In genomic region chr7:64326892-64327291, GRCm38 (mm10) we compare ENCODE assay signal across 8 mouse cellular contexts. TPM values are rescaled to one million over a fixed set of nuclear protein-coding genes. Genes with fewer than 3 reads are reported as not detected.
DNase-seq lines count a peak whose midpoint lies in the region; ATAC-seq and TF ChIP-seq lines count a peak whose summit lies in the region.

No protein-coding gene starts in this region.

- peak; percentile 64 for TF ChIP-seq EP300 in ES-Bruce4 (IDR thresholded peaks at IDR 0.05; ENCODE audit: insufficient read depth, low read depth, low read length)

- TF ChIP-seq POLR2A in ES-Bruce4 (IDR thresholded peaks at IDR 0.05; ENCODE audit: insufficient read depth, low read length): no peak

- WGBS in forebrain, embryonic 12.5 days: 41% methylated on average over 1 of the region's 1 CpGs
- WGBS in lung, embryonic 16.5 days: 32% methylated on average over 1 of the region's 1 CpGs

- no peaks in the 10 kb centered on the region for H3K9me3 ChIP-seq in ES-Bruce4 (replicated peaks; ENCODE audit: control insufficient read depth, insufficient read depth, low read length, poor library complexity, severe bottlenecking)
- H3K9me3 ChIP-seq in forebrain, embryonic 12.5 days: no peaks in the 10 kb centered on the region
- H3K9me3 ChIP-seq in lung, embryonic 16.5 days (ENCODE audit: control insufficient read depth, low read length): no peaks in the 10 kb centered on the region

- H3K36me3 ChIP-seq in ES-Bruce4 (ENCODE audit: control insufficient read depth, insufficient read depth, low read length, poor library complexity, severe bottlenecking): no peaks in the 10 kb centered on the region
- peaks cover 6% of the 10 kb centered on the region for H3K36me3 ChIP-seq in forebrain, embryonic 12.5 days (replicated peaks)
- H3K36me3 ChIP-seq in lung, embryonic 16.5 days (ENCODE audit: control insufficient read depth, insufficient read depth, low read length): no peaks in the 10 kb centered on the region; the same call in none of the 2 replicates

- H3K4me1 ChIP-seq in ES-Bruce4 (ENCODE audit: control insufficient read depth, insufficient read depth, low read length): no peaks in the 10 kb centered on the region
- H3K4me1 ChIP-seq in forebrain, embryonic 12.5 days: no peaks in the 10 kb centered on the region
- H3K4me1 ChIP-seq in lung, embryonic 16.5 days (replicated peaks; ENCODE audit: control insufficient read depth, insufficient read depth, low read length): no peaks in the 10 kb centered on the region

- DNase-seq in c-Kit-negative CD71-positive TER-119-positive erythroid progenitor cells, embryonic 14.5 days (ENCODE audit: low read depth, low spot score): peak; percentile 42
- peak; percentile 79 to 93 for DNase-seq in layer of hippocampus, adult 2 months (ENCODE audit: low spot score in 2 of 2)
- DNase-seq in ovary, adult 18-20 months (ENCODE audit: low spot score): peak; percentile 15
- DNase-seq in thymus, adult 18-20 months: peak; percentile 55 to 61

- H3K9ac ChIP-seq in ES-Bruce4 (ENCODE audit: low read depth, poor library complexity, severe bottlenecking): no peak overlapping the region
- H3K9ac ChIP-seq in forebrain, embryonic 12.5 days: no peak overlapping the region
- no peak overlapping the region for H3K9ac ChIP-seq in lung, embryonic 16.5 days (ENCODE audit: low read length)

- peak; percentile 69 for TF ChIP-seq CTCF in ES-Bruce4 (IDR thresholded peaks at IDR 0.05; ENCODE audit: low read depth, low read length)
- TF ChIP-seq CTCF in layer of hippocampus, adult 2 months (conservative IDR thresholded peaks at IDR 0.05): peak; percentile 93

- ATAC-seq in forebrain, embryonic 12.5 days (ENCODE audit: low FRiP score): peak; percentile 63
- ATAC-seq in hematopoietic stem cell, adult 5-6 weeks (replicated peaks in 1 of 2; ENCODE audit: insufficient read depth in 1 of 2, low FRiP score in 2 of 2, low TSS enrichment in 1 of 2, low read depth in 1 of 2, poor library complexity in 2 of 2, severe bottlenecking in 2 of 2): peak; percentile 97 to 98
- ATAC-seq in lung, embryonic 16.5 days (ENCODE audit: low read depth): peak; percentile 56

- no peak overlapping the region for H3K4me3 ChIP-seq in ES-Bruce4 (ENCODE audit: low read depth, low read length)
- H3K4me3 ChIP-seq in forebrain, embryonic 12.5 days (replicated peaks): no peak overlapping the region
- H3K4me3 ChIP-seq in layer of hippocampus, adult 2 months: no peak overlapping the region
- no peak overlapping the region for H3K4me3 ChIP-seq in lung, embryonic 16.5 days (ENCODE audit: low read length)

- no peak overlapping the region for H3K4me2 ChIP-seq in forebrain, embryonic 12.5 days
- no peak overlapping the region for H3K4me2 ChIP-seq in lung, embryonic 16.5 days (ENCODE audit: low read depth, low read length)

- no peaks in the 10 kb centered on the region for H3K27me3 ChIP-seq in ES-Bruce4 (ENCODE audit: control insufficient read depth, insufficient read depth, low read length, poor library complexity, severe bottlenecking)
- no peaks in the 10 kb centered on the region for H3K27me3 ChIP-seq in forebrain, embryonic 12.5 days
- no peaks in the 10 kb centered on the region for H3K27me3 ChIP-seq in lung, embryonic 16.5 days (ENCODE audit: control insufficient read depth, insufficient read depth, low read depth, low read length)

- H3K27ac ChIP-seq in ES-Bruce4 (ENCODE audit: insufficient read depth, low read length): no peak overlapping the region
- H3K27ac ChIP-seq in forebrain, embryonic 12.5 days: no peak overlapping the region
- H3K27ac ChIP-seq in layer of hippocampus, adult 2 months: no peak overlapping the region
- no peak overlapping the region for H3K27ac ChIP-seq in lung, embryonic 16.5 days (ENCODE audit: low read length)

RNA-seq across cellular contexts. Expression of gene Mtmr10, which starts 39.4 kb away (rescaled TPM):
- 15.2 and 15.5 TPM in 2 replicates for polyA plus RNA-seq in ES-Bruce4 (2011; ENCODE audit: insufficient read depth, insufficient read length, low read depth, missing spikeins)
- polyA plus RNA-seq in forebrain, embryonic 12.5 days (2016; fragmentation: Nextera tagmentation; extraction: Ambion mirVana): 12.3 and 12.4 TPM in 2 replicates
- 3.4 and 4.3 TPM in 2 replicates for total RNA-seq in hematopoietic stem cell, adult 5-6 weeks (2017)
- 10 to 100 TPM; 14.9 to 18.7 TPM for total RNA-seq in layer of hippocampus, adult 2 months (2021)
- 11.2 and 11.9 TPM in 2 replicates for polyA plus RNA-seq in lung, embryonic 16.5 days (2015; fragmentation: Nextera tagmentation; extraction: Ambion mirVana)

RNA-seq across cellular contexts. Expression of gene Fan1, which starts 47.0 kb away (rescaled TPM):
- polyA plus RNA-seq in ES-Bruce4 (2011; ENCODE audit: insufficient read depth, insufficient read length, low read depth, missing spikeins): 6.4 and 6.6 TPM in 2 replicates
- polyA plus RNA-seq in forebrain, embryonic 12.5 days (2016; fragmentation: Nextera tagmentation; extraction: Ambion mirVana): 9.1 and 10.2 TPM in 2 replicates
- total RNA-seq in hematopoietic stem cell, adult 5-6 weeks (2017): 9.2 and 14.4 TPM in 2 replicates
- 10 to 100 TPM; 13.3 to 14.0 TPM for total RNA-seq in layer of hippocampus, adult 2 months (2021)
- polyA plus RNA-seq in lung, embryonic 16.5 days (2015; fragmentation: Nextera tagmentation; extraction: Ambion mirVana): 5.4 and 6.4 TPM in 2 replicates

Comparison
In these comparisons a context has a peak if more than half of its experiments do, and no peak if none do; other contexts are left out.
1. DNase-seq: peak in every context shown above with its lines; median percentile 86 in layer of hippocampus, adult 2 months; 58 in thymus, adult 18-20 months; 42 in c-Kit-negative CD71-positive TER-119-positive erythroid progenitor cells, embryonic 14.5 days; 15 in ovary, adult 18-20 months.